Mouse (Mus musculus): ENCODE measurements around the gene AC161166.1.

DNA sequence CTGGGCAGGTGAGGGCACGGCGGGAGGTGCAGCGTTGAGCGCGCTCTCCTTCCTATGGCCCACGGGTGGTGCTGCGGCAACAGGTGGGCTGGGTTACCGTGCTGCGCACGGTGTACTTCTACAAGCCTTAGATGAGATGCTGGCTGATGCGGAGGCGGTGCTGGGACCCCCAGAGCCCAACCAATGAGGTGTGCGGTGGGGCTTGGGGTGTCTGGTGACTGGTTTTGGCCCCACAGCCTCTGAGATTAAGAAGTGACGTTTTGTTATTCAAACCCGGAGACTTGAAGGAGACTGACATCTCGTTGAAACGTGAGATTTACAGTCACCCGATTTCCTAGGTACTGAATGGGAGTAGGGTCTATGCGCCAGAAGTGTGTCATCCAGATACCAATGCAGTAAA, 22.0 kb upstream of the AC161166.1 start:
- TF ChIP-seq CTCF (IDR thresholded peaks at IDR 0.05; ENCODE audit: low read depth) (no peak), EP300 (IDR thresholded peaks at IDR 0.05; ENCODE audit: low read depth) (no peak)

Data from liver, postnatal 0 days (tissue).